Mouse (Mus musculus) layer of hippocampus, postnatal 14 days (tissue): Measurements from ENCODE around the gene Col4a2. TPM values are rescaled to one million over a fixed set of nuclear protein-coding genes. Genes with fewer than 3 reads are reported as not detected.

Experiments
- DNase-seq, 2 experiments: peaks; one replicate each; pipeline ENCODE4 v3.0.0; 2021 to 2022; ENCODE audit warnings: low spot score in 2 of 2, mixed read lengths in 1 of 2
- total RNA-seq, 2 experiments: library from RNA; stranded (reverse); gene quantifications; 2 replicates each; pipeline ENCODE4 v1.2.3; 2021

Col4a2 gene
- total RNA-seq, 2 experiments from 2014 or later = 78.5 to 78.8 TPM

DNA sequence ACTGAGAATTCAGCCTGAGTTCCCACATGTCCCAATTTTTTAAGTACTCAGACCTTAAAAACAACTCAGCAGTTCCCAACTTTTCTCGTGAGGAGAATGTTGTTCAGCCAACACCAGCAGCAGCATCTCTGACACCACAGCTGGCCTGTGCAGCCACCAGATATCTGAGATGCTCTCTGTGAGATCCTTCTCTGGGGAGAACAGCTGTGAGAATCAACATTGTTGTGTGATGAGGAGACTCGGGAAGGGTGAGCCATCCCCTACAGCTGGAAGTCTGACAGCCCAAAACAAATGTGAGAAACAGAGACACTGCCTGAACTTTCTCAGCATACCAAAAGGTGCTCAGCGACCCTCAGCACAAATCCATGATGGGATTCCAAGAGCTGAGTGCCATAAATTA, 20.0 kb upstream of the Col4a2 start:
- DNase-seq = no peak

DNA sequence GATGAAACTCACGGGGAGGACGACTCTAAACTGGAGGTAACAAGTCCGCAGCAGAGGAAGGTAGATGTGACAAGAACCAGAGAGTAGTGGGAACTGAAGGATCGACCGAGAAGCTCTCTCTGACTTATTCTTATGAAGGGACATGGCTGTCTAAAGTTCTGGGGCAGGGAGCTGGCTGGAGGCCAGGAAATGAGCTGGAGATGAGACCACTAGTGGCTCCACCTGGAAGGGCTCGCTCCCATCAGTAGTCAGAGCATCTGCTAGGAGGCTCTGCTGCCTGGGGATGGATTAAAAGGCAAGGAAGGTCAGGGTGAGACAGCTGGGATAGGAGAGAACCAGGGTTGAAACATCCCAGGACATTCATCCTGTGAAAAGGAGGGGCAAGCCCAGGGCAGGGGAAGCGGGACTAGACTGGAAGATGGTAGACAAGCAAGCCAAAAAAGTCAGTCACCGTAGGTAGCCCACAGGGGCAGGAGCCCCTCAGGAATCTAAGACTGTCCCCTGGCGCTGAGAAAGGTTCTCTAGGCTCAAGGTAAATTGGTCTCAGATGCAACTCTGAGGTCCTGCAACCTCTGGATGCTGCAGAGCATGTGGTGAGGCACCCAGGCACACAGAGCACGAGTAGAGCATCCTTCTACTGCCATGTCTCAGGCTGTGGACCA, 16.2 kb upstream of the Col4a2 start:
- DNase-seq = no peak

DNA sequence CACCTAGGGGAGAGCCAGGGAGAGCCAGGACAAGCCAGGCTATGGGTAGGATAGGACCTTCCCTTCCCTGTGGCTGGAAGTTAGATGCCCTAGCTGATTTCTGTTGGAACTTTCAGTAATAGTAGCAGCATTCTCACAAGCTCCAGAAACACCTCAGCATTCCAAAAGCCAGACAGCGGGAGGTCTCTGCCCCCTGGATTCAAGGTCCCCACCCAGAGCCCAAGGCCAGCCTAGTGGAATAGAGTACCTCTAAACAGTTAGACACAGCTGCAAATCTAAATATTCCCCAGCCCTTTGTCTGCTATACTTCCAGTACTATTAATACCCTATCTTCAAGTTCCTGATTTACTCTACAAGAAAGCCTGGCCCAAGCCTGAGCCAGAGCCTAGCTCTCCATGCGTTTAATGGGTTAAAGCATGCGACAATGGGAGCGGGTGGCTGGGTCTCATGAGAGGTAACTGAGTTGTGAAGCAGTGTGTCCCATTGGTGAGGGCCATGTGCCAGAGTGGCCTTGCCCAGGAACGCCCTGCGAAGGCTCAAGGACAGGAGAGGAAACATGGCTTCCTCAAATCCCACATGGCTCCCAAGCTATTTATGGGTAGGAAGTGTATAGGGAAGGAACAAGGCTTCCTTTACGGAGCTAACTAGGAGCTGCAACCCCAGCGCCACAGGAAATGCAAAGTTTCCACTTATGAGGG, 15.3 kb upstream of the Col4a2 start:
- DNase-seq = no peak

DNA sequence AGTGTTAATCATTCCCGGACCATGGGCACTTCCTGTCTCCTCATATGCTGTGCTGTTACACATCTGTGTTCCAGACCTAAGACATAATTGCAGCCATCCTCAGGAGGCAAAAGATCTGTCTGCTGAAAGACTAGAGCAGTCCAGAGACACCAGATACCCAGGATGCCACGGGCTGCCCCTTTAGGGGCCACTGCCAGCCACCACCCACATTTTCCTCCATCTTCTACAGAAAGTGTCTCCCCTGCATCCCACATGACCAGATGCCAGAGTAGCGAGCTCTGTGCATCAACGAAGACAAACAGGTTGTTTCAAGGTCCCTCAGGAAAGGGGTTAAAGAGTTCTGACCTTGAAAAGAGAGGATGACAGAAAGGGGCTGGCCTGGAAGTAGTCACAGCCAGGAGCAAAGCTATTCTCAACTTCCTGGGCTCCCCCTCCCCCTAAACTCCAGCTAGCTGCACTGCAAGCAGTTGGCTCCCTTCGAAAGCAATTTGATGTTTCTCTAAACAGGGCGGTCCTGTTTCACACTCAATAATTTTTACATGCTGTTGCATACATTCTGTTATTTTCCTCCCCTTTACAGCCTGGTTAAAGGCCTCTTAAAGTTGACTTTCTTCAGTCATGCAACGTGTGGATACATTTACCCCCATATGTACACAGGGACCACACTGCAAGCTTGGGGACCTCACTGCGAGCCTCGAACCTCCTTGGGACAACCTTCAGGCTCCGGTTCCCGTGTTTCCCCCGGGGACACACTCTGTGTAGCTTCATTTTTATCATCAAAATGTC, 13.9 kb upstream of the Col4a2 start:
- DNase-seq = no peak

DNA sequence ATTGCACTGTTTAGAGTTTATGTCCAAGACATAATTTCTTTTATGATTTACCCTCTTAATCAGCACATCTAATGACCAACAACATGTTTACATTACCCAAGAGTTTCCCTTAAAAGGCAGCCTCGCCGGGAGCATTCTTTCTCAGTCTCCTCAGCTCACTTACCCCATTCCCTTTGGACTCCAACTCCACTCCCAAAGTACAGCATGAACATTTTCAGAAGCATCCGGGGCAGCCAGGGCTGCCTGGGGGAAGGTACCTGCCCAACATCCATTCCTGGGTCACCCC, 13.3 kb upstream of the Col4a2 start:
- DNase-seq = no peak

DNA sequence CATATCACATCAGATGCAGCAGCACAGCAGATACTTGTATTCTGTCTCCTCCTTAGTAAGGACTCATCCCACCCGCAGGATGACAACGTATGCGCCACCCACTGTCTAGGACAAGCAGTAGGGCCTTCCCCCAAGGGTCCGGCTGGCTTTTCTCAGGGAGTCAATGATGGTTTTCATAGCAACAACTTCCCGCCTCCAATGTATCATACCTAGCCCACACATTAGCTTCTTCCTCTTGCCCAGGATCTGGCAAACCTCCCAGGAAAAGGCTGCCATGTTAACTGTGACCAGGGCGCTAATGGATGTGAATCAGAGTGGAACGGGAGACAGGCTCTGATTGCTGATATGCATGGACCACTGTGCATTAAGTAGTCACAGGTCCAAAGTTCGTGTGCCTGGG, 12.2 kb upstream of the Col4a2 start:
- DNase-seq = no peak

DNA sequence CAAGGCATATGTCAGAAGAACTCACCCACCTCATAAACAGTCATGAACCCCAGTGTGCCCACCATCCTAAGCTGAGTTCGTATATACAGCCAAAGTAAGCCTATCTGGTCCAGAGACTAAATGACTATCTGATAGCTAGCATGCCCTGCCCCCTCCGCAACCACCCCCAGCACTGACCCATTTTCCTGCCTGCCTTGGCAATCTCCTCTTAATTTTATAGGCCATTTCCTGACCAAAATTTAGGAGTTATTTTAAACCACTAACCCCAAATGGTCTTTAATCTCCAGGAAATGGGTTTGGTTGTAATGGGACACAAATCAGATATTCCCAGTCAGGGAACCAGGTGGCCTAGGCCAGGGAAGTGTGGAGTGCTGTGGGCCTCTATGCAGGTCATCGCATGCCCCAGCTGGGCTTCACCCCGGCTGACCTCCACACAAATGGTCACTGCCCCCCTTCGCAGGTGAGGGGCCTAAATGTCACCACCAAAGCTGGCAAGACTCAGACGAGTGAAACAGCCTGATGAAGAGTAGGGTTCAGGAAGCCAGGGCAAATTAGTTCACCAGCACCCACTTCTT, 8.5 kb upstream of the Col4a2 start:
- DNase-seq = no peak

DNA sequence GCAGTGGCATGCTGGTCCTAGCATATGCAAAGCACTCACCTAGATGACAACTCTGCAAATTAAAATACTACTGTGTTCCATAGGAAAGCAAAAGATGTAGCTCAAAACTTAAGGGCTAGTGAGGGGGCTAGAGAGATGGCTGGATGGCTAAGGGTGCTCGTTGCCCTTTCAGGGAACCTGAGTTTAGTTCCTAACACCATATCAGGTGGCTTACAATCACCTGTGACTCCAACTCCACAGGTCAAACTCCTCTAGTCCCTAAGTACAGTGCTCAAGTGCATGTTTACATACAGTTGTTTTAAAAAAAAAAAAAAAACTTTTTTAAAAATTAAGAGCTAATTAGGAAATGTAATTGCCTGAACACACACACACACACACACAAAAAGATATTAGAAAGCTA, 7.1 kb upstream of the Col4a2 start:
- no peak for DNase-seq

DNA sequence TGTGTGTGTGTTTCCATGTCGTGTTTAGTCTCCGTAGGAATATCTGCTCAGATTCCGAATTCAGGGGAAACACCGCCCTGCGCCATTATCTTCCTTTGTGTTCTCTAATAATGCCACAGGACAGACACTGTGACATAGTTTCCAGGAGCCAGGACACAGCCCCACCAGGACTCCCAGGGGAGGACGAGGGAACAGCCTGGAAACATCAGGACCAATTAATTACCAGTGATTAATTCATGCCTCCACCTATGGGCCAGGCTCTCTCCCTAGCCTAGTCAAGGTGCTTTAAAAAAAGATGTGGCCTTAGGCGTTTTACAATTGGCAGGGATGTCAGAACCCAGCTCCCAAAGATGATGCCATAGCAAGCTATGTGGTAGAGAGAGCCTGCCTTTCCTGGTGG, 5.2 kb upstream of the Col4a2 start:
- no peak for DNase-seq

DNA sequence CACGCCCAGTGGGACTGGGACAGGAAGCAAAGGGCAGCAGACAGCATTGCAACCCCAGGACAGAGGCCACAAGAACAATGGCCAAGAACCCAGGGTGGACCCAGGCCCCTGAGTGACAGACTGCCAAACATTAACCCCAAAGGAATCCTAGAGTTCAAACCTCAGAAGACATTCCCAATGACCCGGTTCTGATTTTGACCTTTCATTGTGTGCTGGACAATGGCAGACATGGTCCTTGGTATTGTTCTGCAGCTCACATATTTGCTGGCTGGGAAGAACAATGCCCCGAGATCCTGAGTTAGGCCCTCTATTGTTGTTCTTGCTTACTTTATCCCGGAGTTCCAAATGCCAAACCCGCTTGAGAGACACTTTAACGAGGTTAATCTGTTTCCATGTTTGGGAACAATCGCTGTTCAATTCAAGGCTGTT, 4.0 kb upstream of the Col4a2 start:
- DNase-seq = no peak

DNA sequence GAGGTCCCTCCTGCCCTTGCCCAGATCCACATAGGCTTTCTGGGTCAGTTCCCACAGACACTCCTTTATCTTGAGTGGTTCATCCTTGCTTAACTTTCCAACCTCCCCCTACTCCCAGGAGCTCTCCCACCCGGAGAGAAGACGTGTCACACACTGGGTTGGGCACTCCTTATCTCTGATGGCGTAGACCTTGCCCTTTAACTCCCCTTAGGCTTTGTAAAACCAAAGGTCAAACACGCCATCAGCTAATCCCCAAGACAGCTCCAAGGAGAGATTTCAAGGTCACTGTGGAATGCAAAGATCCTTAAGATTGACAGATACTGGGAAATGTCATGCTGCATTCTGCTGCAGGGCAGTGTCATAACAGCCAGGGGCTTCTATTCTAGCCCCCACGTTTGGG, 3.4 kb upstream of the Col4a2 start:
- no peak for DNase-seq

DNA sequence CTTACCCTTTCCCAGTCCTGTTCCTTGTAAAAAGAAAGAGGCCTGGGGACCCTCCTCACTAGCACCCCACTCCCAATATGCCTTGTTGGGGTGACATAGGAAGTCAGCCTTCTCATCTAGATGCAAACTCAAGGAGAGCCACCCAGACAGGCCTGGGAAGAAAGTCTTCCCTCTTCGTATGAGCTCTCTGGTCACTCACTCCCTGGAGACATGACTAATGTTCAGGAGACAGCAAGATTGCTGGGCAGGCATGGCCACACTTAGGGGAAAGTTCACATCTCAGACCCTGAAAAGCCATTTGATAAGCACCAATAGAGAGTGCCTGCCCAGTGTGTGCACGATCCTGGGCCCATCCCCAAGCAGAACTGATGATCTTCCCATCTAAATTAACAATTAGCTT, 2.6 kb upstream of the Col4a2 start:
- DNase-seq = no peak

DNA sequence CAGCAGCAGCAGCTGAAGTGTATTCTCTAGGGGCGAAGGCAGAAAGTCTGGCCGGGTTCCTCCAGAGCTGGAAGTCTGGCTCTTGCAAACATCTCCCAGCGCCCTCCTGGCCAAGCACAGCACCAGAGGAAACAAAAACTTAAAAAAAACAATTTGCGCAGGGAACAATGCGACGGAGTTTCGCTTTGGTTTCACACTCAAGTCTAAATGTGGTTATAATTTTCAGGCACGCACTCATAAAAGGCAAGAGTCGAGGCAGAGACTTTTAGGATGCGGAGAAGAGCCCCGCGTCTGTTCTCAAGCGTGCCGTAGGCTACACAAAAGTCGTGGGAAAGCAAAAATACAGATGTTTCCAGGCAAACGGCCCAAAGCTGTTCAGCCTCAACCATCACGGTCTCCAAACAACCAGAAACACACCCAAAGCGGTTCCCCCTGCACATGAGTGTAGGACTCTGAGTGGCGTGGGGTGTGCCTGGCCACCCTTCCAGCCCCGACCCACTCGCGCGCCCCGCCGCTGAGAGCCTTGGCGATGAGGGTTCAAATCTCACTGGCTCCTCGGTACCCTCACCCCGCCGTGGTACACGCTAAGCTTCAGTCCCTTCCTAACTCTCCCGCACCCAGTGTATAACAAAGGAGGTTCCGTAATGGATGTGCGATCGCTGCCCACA, 790 bp upstream of the Col4a2 start:
- DNase-seq = no peak

DNA sequence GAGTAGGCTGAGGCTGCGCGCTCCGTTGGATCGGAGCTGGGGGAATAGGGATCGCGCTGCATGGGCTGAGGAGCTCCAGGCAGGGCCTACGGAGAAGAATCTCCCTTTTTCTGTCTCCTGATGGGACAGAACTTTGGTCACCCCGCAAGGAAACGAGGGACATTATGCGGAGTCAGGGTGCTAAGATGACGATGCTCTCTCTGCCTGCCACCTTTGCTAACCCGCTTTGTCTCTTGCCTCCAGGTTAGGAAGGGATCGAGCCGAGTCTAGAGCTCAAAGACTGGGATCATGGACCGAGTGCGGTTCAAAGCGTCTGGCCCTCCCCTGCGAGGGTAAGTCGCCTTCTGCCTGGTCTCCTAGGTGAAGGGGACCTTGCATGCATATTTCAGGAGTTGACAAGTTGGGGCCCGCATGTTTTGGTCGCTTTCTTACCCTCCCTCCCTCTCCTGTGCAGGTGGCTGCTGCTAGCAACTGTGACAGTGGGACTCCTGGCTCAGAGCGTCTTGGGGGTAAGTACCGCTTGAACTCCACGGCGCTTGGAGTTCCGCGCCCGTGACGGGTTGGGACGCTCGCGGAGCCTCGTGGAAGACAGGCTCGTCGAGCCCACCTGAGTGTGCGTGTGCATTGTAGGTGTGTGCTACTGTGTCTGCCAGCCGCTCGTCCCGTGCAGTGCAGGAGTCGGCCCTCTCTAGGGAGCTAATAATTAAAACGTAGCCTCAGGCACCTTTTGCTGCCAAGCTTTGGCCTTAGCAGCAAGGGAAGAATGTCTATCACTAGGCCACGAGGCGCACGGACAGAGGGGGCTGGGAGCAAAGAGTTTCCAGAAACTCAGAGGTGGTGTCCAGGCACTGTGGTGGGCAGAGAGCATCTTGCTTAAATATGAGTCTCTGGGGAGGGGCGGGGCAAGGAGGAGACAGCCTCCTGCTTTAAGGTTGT, 839 bp downstream of the Col4a2 start:
- DNase-seq = peak in 1 of 2 experiments; percentile 22

DNA sequence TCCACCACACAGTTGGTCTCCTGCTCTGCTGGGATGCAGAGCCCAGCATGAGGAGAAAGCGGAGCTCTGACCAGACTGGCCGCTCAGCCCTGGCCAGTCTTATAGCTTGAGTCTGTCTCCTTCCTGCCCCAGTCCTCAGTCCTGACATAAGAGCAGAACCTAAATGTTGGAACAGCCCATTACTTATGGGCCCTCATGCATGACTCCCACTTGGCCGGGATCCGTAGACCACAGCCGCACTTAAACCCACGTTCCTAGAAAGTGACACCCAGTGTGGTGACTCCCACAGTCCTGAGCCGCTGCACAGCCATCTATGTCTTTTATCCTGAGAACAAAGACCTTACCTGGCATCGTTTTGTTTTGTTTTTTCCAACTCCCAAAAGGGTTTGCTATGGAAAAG, 2.0 kb downstream of the Col4a2 start:
- no peak for DNase-seq

DNA sequence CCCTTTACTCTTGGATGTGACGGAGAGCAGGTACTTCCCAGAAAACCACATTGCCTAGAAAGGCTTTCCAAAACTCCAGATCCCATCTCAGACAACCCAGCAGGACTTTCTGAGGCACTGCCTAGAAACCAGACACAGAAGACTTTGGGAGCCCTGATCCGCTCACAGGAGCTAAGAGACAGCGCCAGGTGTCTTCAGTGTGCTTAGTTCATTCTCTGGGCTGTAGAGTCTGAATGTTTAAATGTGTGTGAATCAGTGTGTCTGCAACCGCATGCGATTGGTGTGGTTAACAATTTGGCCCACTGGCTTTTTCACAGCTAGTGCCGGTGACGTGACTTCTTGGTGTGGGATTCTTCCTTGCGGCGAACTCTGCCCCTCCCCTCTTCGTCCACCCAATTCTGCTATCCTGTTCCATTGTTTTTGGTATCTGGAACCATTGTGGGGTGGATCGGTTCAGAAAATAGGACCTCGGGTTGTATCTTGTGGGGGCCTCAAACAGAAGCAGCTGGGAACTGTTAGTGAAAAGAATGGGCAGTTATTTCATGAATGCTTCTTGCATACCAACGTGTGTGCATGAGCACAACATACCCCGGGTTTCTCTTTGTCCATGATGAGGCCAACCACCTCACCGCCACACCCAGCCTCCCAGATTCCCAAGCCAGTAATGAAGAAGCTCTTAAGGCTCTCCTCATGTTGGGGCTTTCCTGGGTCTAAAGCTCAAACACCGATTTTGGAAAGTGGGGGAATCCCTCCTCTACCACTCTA, 2.8 kb downstream of the Col4a2 start:
- no peak for DNase-seq

DNA sequence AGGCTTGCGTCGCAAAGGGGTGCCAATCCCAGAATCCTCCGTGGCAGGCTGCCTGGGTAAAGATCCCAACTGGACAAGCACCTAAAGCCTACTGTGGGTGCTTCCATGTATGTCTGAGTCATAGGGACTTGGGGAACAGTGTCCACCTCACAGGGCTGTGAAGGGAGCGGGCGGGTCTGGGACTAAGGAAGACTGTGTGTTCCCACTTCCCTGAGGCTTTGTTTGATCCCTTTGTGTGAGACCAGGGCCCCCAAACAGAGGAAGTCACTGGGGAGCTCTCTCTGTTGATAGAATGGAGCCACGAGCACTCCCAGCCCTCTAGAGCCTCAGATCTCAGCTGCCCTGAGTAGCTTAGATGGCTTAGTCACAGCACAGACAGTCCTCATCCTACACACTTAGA, 3.5 kb downstream of the Col4a2 start:
- DNase-seq = no peak

DNA sequence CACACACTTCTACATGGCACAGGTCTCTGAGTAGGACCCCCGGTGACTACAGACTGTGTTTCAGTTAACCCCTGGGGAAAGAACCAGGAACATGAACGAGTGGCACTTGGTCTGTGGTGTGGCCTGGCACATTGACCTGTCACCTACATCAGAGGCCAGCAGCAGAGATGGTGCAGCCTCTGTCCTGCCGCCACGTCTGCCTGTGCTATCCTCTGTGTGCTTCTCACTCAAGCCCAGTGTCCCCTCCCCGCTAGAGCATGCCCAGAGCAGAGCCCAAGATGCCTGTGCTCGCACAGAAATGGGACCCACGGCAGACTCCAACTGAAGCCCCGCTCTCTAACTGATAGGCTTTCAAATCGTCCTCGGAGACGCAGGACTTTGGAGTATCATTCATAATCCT, 6.8 kb downstream of the Col4a2 start:
- no peak for DNase-seq

DNA sequence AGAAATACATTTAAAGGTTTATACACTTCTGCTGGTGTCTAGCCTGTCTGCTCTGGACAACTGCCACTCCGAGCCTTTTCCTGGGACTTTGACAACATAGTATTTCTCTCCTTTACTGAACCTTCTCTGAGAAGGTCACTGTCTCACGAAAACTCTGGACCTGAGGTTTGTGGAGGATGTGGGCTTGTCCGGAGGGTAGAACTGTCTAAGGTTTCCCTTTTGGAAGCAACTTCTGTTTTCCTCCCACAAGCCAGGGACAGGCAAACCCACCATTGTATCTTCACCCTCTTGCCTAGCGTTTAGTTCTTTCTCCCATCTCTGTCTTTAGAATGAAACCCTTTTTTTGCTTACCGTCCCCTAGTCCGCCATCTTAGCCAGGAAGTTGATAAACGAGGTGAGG, 9.2 kb downstream of the Col4a2 start:
- DNase-seq = no peak
